Mouse (Mus musculus) forebrain, embryonic 15.5 days (tissue): ENCODE results near the gene Dhrs1. TPM values are rescaled to one million over a fixed set of nuclear protein-coding genes. Genes with fewer than 3 reads are reported as not detected.

Experiments
- polyA plus RNA-seq: library from polyadenylated mRNA; unstranded; fragments of >200 nt; fragmentation: Nextera tagmentation; extraction: Ambion mirVana; gene quantifications from 2 replicates; pipeline ENCODE4 v1.2.1, GENCODE M21; 2015

The Dhrs1 gene
- polyA plus RNA-seq, 1 experiment from 2014 or later, result 82.7 TPM

Other genes with a start within 250 kb of the Dhrs1 start
- gene Cpne6, start 235.2 kb downstream of the Dhrs1 start, polyA plus RNA-seq, result 9.1 and 10.3 TPM in 2 replicates
- 0.09 and 0.11 TPM in 2 replicates for gene Nrl, start 220.7 kb downstream of the Dhrs1 start, polyA plus RNA-seq
- 18.2 and 25.1 TPM in 2 replicates for gene Pck2, start 205.4 kb downstream of the Dhrs1 start, polyA plus RNA-seq
- 121 and 132 TPM in 2 replicates for gene Dcaf11, start 185.7 kb downstream of the Dhrs1 start, polyA plus RNA-seq
- 0.49 and 0.60 TPM in 2 replicates for gene A730061H03Rik, start 185.3 kb downstream of the Dhrs1 start, polyA plus RNA-seq
- not detected in 2 replicates for gene Fitm1, start 170.1 kb downstream of the Dhrs1 start, polyA plus RNA-seq
- gene Psme1, start 167.6 kb downstream of the Dhrs1 start, polyA plus RNA-seq, result 187 and 189 TPM in 2 replicates
- gene Emc9, start 160.4 kb downstream of the Dhrs1 start, polyA plus RNA-seq, result 15.0 and 16.0 TPM in 2 replicates
- 187 and 211 TPM in 2 replicates for gene Psme2, start 154.6 kb downstream of the Dhrs1 start, polyA plus RNA-seq
- 17.7 TPM in 2 replicates for gene Rnf31, start 154.0 kb downstream of the Dhrs1 start, polyA plus RNA-seq
- gene Irf9, start 142.1 kb downstream of the Dhrs1 start, polyA plus RNA-seq, result 7.2 and 8.1 TPM in 2 replicates
- gene Rec8, start 127.7 kb downstream of the Dhrs1 start, polyA plus RNA-seq, result 11.3 and 11.5 TPM in 2 replicates
- 82.0 and 82.1 TPM in 2 replicates for gene Ipo4, start 109.7 kb downstream of the Dhrs1 start, polyA plus RNA-seq
- gene Gm49378, start 107.8 kb downstream of the Dhrs1 start, polyA plus RNA-seq, result 1.4 and 2.0 TPM in 2 replicates
- 61.7 and 67.2 TPM in 2 replicates for gene Tm9sf1, start 101.9 kb downstream of the Dhrs1 start, polyA plus RNA-seq
- gene Tssk4, start 95.5 kb downstream of the Dhrs1 start, polyA plus RNA-seq, result 0.38 and 0.53 TPM in 2 replicates
- 66.0 and 68.5 TPM in 2 replicates for gene Mdp1, start 85.2 kb downstream of the Dhrs1 start, polyA plus RNA-seq
- gene Gmpr2, start 73.7 kb downstream of the Dhrs1 start, polyA plus RNA-seq, result 56.7 and 62.2 TPM in 2 replicates
- 563 and 611 TPM in 2 replicates for gene Nedd8, start 73.6 kb downstream of the Dhrs1 start, polyA plus RNA-seq
- gene Tinf2, start 63.9 kb downstream of the Dhrs1 start, polyA plus RNA-seq, result 32.9 and 36.2 TPM in 2 replicates
- 0.09 and 0.20 TPM in 2 replicates for gene Tgm1, start 31.8 kb downstream of the Dhrs1 start, polyA plus RNA-seq
- gene Rabggta, start 23.4 kb downstream of the Dhrs1 start, polyA plus RNA-seq, result 49.9 and 51.4 TPM in 2 replicates
- gene Nop9, start within 50 bp of the Dhrs1 start, polyA plus RNA-seq, result 39.7 and 41.4 TPM in 2 replicates
- 0.15 and 0.29 TPM in 2 replicates for gene Cideb, start 12.8 kb upstream of the Dhrs1 start, polyA plus RNA-seq
- 0.10 and 0.24 TPM in 2 replicates for gene Ltb4r2, start 15.7 kb upstream of the Dhrs1 start, polyA plus RNA-seq
- gene Ltb4r1, start 20.3 kb upstream of the Dhrs1 start, polyA plus RNA-seq, result 0.26 TPM in 1 of 2 replicates, not detected in the other
- 2.9 and 4.0 TPM in 2 replicates for gene Adcy4, start 38.4 kb upstream of the Dhrs1 start, polyA plus RNA-seq
- 1.1 and 2.3 TPM in 2 replicates for gene Ripk3, start 43.2 kb upstream of the Dhrs1 start, polyA plus RNA-seq
- 10.9 and 13.6 TPM in 2 replicates for gene Nfatc4, start 77.5 kb upstream of the Dhrs1 start, polyA plus RNA-seq
- 10.5 and 10.7 TPM in 2 replicates for gene Nynrin, start 108.3 kb upstream of the Dhrs1 start, polyA plus RNA-seq
- 0.29 and 0.32 TPM in 2 replicates for gene Cbln3, start 138.7 kb upstream of the Dhrs1 start, polyA plus RNA-seq
- 10.1 and 10.4 TPM in 2 replicates for gene Khnyn, start 139.3 kb upstream of the Dhrs1 start, polyA plus RNA-seq
- 106 and 112 TPM in 2 replicates for gene Sdr39u1, start 154.6 kb upstream of the Dhrs1 start, polyA plus RNA-seq
- not detected in 2 replicates for gene Cma1, start 199.0 kb upstream of the Dhrs1 start, polyA plus RNA-seq
- gene Cma2, start 205.3 kb upstream of the Dhrs1 start, polyA plus RNA-seq, result not detected in 2 replicates